In genomic region chr17:14904637-14905265, GRCm38 (mm10) we compare ENCODE assay signal across 8 mouse cellular contexts. TPM values are rescaled to one million over a fixed set of nuclear protein-coding genes. Genes with fewer than 3 reads are reported as not detected.
DNase-seq lines count a peak whose midpoint lies in the region; ATAC-seq lines count a peak whose summit lies in the region.

No protein-coding gene starts in this region.

- no peaks in the 10 kb centered on the region for H3K9me3 ChIP-seq in embryonic facial prominence, embryonic 14.5 days (ENCODE audit: control insufficient read depth, low read length)
- H3K9me3 ChIP-seq in liver, embryonic 11.5 days (ENCODE audit: control insufficient read depth, low read length): no peaks in the 10 kb centered on the region
- H3K9me3 ChIP-seq in neural tube, embryonic 12.5 days: no peaks in the 10 kb centered on the region

- 56% methylated on average over 7 of the region's 7 CpGs for WGBS in embryonic facial prominence, embryonic 14.5 days
- 40% methylated on average over 7 of the region's 7 CpGs for WGBS in liver, embryonic 11.5 days
- 64% methylated on average over 7 of the region's 7 CpGs for WGBS in neural tube, embryonic 12.5 days

- peak; percentile 37; the same call in 1 of the 2 replicates for ATAC-seq in embryonic facial prominence, embryonic 14.5 days (ENCODE audit: low read depth)
- ATAC-seq in liver, embryonic 11.5 days (replicated peaks; ENCODE audit: low FRiP score): no peak
- ATAC-seq in neural tube, embryonic 12.5 days (ENCODE audit: low FRiP score, low read depth): peak; percentile 57

- H3K4me3 ChIP-seq in embryonic facial prominence, embryonic 14.5 days (ENCODE audit: low read depth, low read length): no peak overlapping the region
- no peak overlapping the region for H3K4me3 ChIP-seq in liver, embryonic 11.5 days (ENCODE audit: low read depth, low read length)
- H3K4me3 ChIP-seq in neural tube, embryonic 12.5 days: no peak overlapping the region

- no peak overlapping the region for H3K9ac ChIP-seq in embryonic facial prominence, embryonic 14.5 days (ENCODE audit: low read depth, low read length)
- H3K9ac ChIP-seq in liver, embryonic 11.5 days (ENCODE audit: low read depth, low read length): no peak overlapping the region
- H3K9ac ChIP-seq in neural tube, embryonic 12.5 days: no peak overlapping the region

- peak; percentile 53 for DNase-seq in ES-CJ7 (ENCODE audit: low read depth, low spot score)
- peak; percentile 44 for DNase-seq in adrenal gland, postnatal 25 days
- DNase-seq in embryonic facial prominence, embryonic 14.5 days (ENCODE audit: low spot score): peak; percentile 82
- DNase-seq in heart, postnatal 14 days: peak; percentile 66 to 84
- peak; percentile 76 for DNase-seq in kidney, postnatal 14 days
- peak; percentile 36 for DNase-seq in liver, embryonic 11.5 days (ENCODE audit: low spot score)
- peak; percentile 67 to 69 for DNase-seq in urinary bladder, postnatal 36 days (ENCODE audit: low spot score in 2 of 2)

- H3K27me3 ChIP-seq in embryonic facial prominence, embryonic 14.5 days (replicated peaks; ENCODE audit: control insufficient read depth, insufficient read depth, low read length): no peaks in the 10 kb centered on the region
- no peaks in the 10 kb centered on the region for H3K27me3 ChIP-seq in liver, embryonic 11.5 days (replicated peaks; ENCODE audit: control insufficient read depth, insufficient read depth, low read length)
- no peaks in the 10 kb centered on the region for H3K27me3 ChIP-seq in neural tube, embryonic 12.5 days (replicated peaks)

- no peak overlapping the region for H3K4me2 ChIP-seq in embryonic facial prominence, embryonic 14.5 days (ENCODE audit: low read depth, low read length)
- H3K4me2 ChIP-seq in liver, embryonic 11.5 days: no peak overlapping the region; the same call in 1 of the 2 replicates
- no peak overlapping the region for H3K4me2 ChIP-seq in neural tube, embryonic 12.5 days (replicated peaks)

- no peaks in the 10 kb centered on the region for H3K4me1 ChIP-seq in embryonic facial prominence, embryonic 14.5 days (ENCODE audit: control insufficient read depth, insufficient read depth, low read length)
- H3K4me1 ChIP-seq in liver, embryonic 11.5 days (replicated peaks; ENCODE audit: control insufficient read depth, insufficient read depth, low read length): no peaks in the 10 kb centered on the region
- no peaks in the 10 kb centered on the region for H3K4me1 ChIP-seq in neural tube, embryonic 12.5 days

- intact Hi-C loops in heart, postnatal 14 days (cut with DNase I): loop anchor here (1.0 to 5.0 kb wide), 4 partner anchors 359 to 672 kb away; no protein-coding TSS in a partner anchor

- no peaks in the 10 kb centered on the region for H3K36me3 ChIP-seq in embryonic facial prominence, embryonic 14.5 days (ENCODE audit: control insufficient read depth, insufficient read depth, low read length)
- H3K36me3 ChIP-seq in liver, embryonic 11.5 days (ENCODE audit: control insufficient read depth, insufficient read depth, low read length): no peaks in the 10 kb centered on the region
- no peaks in the 10 kb centered on the region for H3K36me3 ChIP-seq in neural tube, embryonic 12.5 days

- H3K27ac ChIP-seq in embryonic facial prominence, embryonic 14.5 days (replicated peaks; ENCODE audit: low read depth, low read length): no peak overlapping the region; the same call in 1 of the 2 replicates
- H3K27ac ChIP-seq in liver, embryonic 11.5 days (ENCODE audit: low read depth, low read length): no peak overlapping the region
- H3K27ac ChIP-seq in neural tube, embryonic 12.5 days: no peak overlapping the region

RNA-seq across cellular contexts. Expression of gene Wdr27, which starts 38.2 kb away (rescaled TPM):
- total RNA-seq in adrenal gland, postnatal 25 days (2021): 8.3 and 8.4 TPM in 2 replicates
- 6.6 and 8.3 TPM in 2 replicates for polyA plus RNA-seq in embryonic facial prominence, embryonic 14.5 days (2014; fragmentation: Nextera tagmentation; extraction: Ambion mirVana)
- total RNA-seq in heart, postnatal 14 days (2021): 1 to 10 TPM in 1 of 2 experiments, under 1 TPM in 1; 0.73 to 1.7 TPM
- 2.0 and 2.9 TPM in 2 replicates for polyA plus RNA-seq in liver, embryonic 11.5 days (2014; fragmentation: Nextera tagmentation; extraction: Ambion mirVana)
- polyA plus RNA-seq in neural tube, embryonic 12.5 days (2016; fragmentation: Nextera tagmentation; extraction: Ambion mirVana): 6.9 and 7.6 TPM in 2 replicates

RNA-seq across cellular contexts. Expression of gene 1600012H06Rik, which starts 38.2 kb away (rescaled TPM):
- 36.5 and 55.1 TPM in 2 replicates for total RNA-seq in adrenal gland, postnatal 25 days (2021)
- polyA plus RNA-seq in embryonic facial prominence, embryonic 14.5 days (2014; fragmentation: Nextera tagmentation; extraction: Ambion mirVana): 45.0 and 45.9 TPM in 2 replicates
- total RNA-seq in heart, postnatal 14 days (2021): 10 to 100 TPM; 13.1 to 14.6 TPM
- 19.9 and 22.2 TPM in 2 replicates for polyA plus RNA-seq in liver, embryonic 11.5 days (2014; fragmentation: Nextera tagmentation; extraction: Ambion mirVana)
- 33.9 and 37.2 TPM in 2 replicates for polyA plus RNA-seq in neural tube, embryonic 12.5 days (2016; fragmentation: Nextera tagmentation; extraction: Ambion mirVana)

RNA-seq across cellular contexts. Expression of gene Phf10, which starts 56.3 kb away (rescaled TPM):
- total RNA-seq in adrenal gland, postnatal 25 days (2021): 70.1 and 76.4 TPM in 2 replicates
- 50.5 and 52.0 TPM in 2 replicates for polyA plus RNA-seq in embryonic facial prominence, embryonic 14.5 days (2014; fragmentation: Nextera tagmentation; extraction: Ambion mirVana)
- 10 to 100 TPM; 48.8 to 49.7 TPM for total RNA-seq in heart, postnatal 14 days (2021)
- polyA plus RNA-seq in liver, embryonic 11.5 days (2014; fragmentation: Nextera tagmentation; extraction: Ambion mirVana): 137 and 150 TPM in 2 replicates
- polyA plus RNA-seq in neural tube, embryonic 12.5 days (2016; fragmentation: Nextera tagmentation; extraction: Ambion mirVana): 18.7 and 20.2 TPM in 2 replicates
